Mouse (Mus musculus) lung, postnatal 0 days (tissue): ENCODE measurements around the gene Ffar4.

Source experiments
- CTCF ChIP-seq: IDR thresholded peaks from 2 replicates; pipeline ENCODE4 v1.5.1; 2016; ENCODE audit warnings: antibody characterized with exemption, mild to moderate bottlenecking
- EP300 ChIP-seq: IDR thresholded peaks from 2 replicates; pipeline ENCODE4 v1.6.1; 2016; ENCODE audit warnings: antibody characterized with exemption, mild to moderate bottlenecking, control low read depth

DNA sequence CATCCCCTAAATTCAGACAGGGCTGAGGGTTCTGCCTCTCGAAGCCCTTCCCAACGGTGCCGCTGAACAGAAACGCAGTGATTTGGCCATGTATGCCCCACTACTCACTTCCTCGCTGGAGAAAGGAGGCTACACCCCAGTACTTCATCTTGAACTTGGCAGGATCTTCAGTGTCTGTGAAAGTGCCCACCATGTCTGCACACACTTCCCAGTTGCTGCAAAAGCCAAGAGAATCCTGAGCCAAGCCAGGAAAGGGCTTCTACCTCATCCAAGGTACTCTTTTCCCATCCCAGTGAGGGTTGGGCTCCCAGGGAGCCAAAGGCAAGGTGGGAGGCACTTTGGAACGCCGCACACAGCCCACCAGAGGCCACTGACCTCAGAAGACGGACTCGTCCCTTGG is 27.1 kb downstream of the Ffar4 start:
- TF ChIP-seq CTCF (no peak), EP300 (no peak)
